Mouse (Mus musculus) heart, adult 2 months (tissue): ENCODE data around the gene Smo.

Source experiments
- EP300 ChIP-seq: fragments of 200-500 bp; IDR thresholded peaks from 2 replicates; pipeline ENCODE4 v1.6.1; 2011; ENCODE audit warnings: low read depth, low read length, control low read depth; ENCODE audit not compliant: insufficient read depth
- POLR2A ChIP-seq: fragments of 200-500 bp; IDR thresholded peaks from 2 replicates; pipeline ENCODE4 v1.6.1; 2011; ENCODE audit warnings: mild to moderate bottlenecking, low read depth, low read length, control low read depth; ENCODE audit not compliant: insufficient read depth

- TF ChIP-seq POLR2A (no peak), EP300 (no peak)
These were observed 39.3 kb upstream of the Smo start for GRCm38 (mm10) chr6:29695975-29696374.
